Mouse (Mus musculus) heart, postnatal 0 days (tissue): Measurements from ENCODE around the gene Myo10. TPM values are rescaled to one million over a fixed set of nuclear protein-coding genes. Genes with fewer than 3 reads are reported as not detected.
A peak's percentile ranks its signal among the peaks of the same experiment; 100 is the strongest.

ENCODE experiments used
- ATAC-seq: fragments of 200-750 bp; cut with Nextera tagmentation; 2 replicates; pipeline ENCODE4 v1.8.0; 2017; ENCODE audit warnings: low read depth, moderate number of reproducible peaks, moderate library complexity; ENCODE audit not compliant: insufficient read depth
- DNase-seq: peaks from one replicate; pipeline ENCODE4 v3.0.0-alpha.2; 2016; ENCODE audit warnings: low spot score
- H3K27ac ChIP-seq: fragments of 300-500 bp; sonication (generic); 2 replicates; pipeline ENCODE4 v1.5.1; 2014; ENCODE audit warnings: low read depth, mild to moderate bottlenecking
- H3K27me3 ChIP-seq: fragments of 300-500 bp; sonication (generic); 2 replicates; pipeline ENCODE4 v1.6.1; 2014; ENCODE audit warnings: low read length, mixed read lengths; ENCODE audit not compliant: control insufficient read depth, insufficient read depth
- H3K36me3 ChIP-seq: fragments of 300-500 bp; sonication (generic); replicated peaks from 2 replicates; pipeline ENCODE4 v1.6.1; 2014; ENCODE audit warnings: low read length, mixed read lengths; ENCODE audit not compliant: control insufficient read depth, insufficient read depth
- H3K4me1 ChIP-seq: fragments of 300-500 bp; sonication (generic); 2 replicates; pipeline ENCODE4 v1.6.1; 2014; ENCODE audit warnings: antibody characterized with exemption; ENCODE audit not compliant: control insufficient read depth, insufficient read depth
- H3K4me2 ChIP-seq: fragments of 300-500 bp; sonication (generic); 2 replicates; pipeline ENCODE4 v1.6.1; 2014; ENCODE audit warnings: low read depth, mild to moderate bottlenecking, low read length, moderate library complexity
- H3K4me3 ChIP-seq: fragments of 300-500 bp; sonication (generic); 2 replicates; pipeline ENCODE4 v1.5.1; 2014; ENCODE audit warnings: low read depth, low read length
- H3K9ac ChIP-seq: fragments of 300-500 bp; sonication (generic); replicated peaks from 2 replicates; pipeline ENCODE4 v1.6.1; 2014; ENCODE audit warnings: low read depth, low read length, mixed read lengths
- H3K9me3 ChIP-seq: fragments of 300-500 bp; sonication (generic); replicated peaks from 2 replicates; pipeline ENCODE4 v1.6.1; 2016; ENCODE audit warnings: low read length; ENCODE audit not compliant: control insufficient read depth
- CTCF ChIP-seq: IDR thresholded peaks from 2 replicates; pipeline ENCODE4 v1.5.1; 2016; ENCODE audit warnings: antibody characterized with exemption, control low read depth, low read depth
- EP300 ChIP-seq: IDR thresholded peaks from 2 replicates; pipeline ENCODE4 v1.6.1; 2016; ENCODE audit warnings: antibody characterized with exemption, low read depth
- whole genome bisulfite sequencing: fragments of 180-500 bp; shearing (Covaris S2); extraction: QIAGEN DNeasy Blood & Tissue Kit; methylation state at CpG from one replicate; pipeline ENCODE4 v1.1.7; 2014; 5-methylcytosine and 5-hydroxymethylcytosine counted together
- polyA plus RNA-seq: library from polyadenylated mRNA; unstranded; fragments of >200 nt; fragmentation: Nextera tagmentation; extraction: Ambion mirVana; gene quantifications from 2 replicates; pipeline ENCODE4 v1.2.1, GENCODE M21; 2015
- total RNA-seq: library from RNA; depleted of rRNA; stranded (reverse); fragments of >200 nt; gene quantifications from 2 replicates; pipeline ENCODE4 v1.2.3, GENCODE M21; 2014; ENCODE audit warnings: low replicate concordance

The Myo10 gene
- total and polyA plus RNA-seq, 2 experiments from 2014 or later: 6.2 to 7.6 TPM

- peaks cover 5% of the 10 kb centered on the region; the same call in 1 of the 2 replicates for H3K4me1 ChIP-seq
- no peak overlapping the region for H3K27ac ChIP-seq
- 84% methylated on average over 15 of the region's 15 CpGs for WGBS
- H3K4me3 ChIP-seq: no peak overlapping the region
- no peaks in the 10 kb centered on the region for H3K27me3 ChIP-seq
- H3K9me3 ChIP-seq: no peaks in the 10 kb centered on the region
- DNase-seq (no peak), ATAC-seq (no peak)
- no peak overlapping the region for H3K9ac ChIP-seq
- H3K36me3 ChIP-seq: no peaks in the 10 kb centered on the region
- H3K4me2 ChIP-seq: no peak overlapping the region
- TF ChIP-seq EP300 (no peak), CTCF (peak; percentile 35)
Measured at GRCm38 (mm10) chr15:25690066-25690745, 67.9 kb downstream of the Myo10 start.

DNA sequence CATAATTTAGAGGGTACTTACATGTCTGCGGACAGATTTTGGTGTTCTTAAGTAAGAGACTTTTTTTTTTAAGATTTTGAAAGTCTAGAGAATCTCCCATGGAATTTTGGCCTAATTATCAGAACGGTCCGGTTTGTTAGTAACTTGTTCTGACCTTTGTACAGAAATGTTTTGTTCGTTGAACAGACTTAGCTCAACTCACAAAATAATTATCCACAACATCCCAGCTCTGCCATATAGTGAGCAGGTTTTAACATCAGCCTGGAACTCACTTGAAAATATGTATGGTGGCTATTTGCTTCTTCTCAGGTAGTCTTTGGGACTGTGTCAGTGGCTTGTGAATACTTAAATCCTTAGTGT is 68.4 kb downstream of the Myo10 start:
- DNase-seq: no peak

GRCm38 (mm10) chr15:25692254-25692950 is 70.1 kb downstream of the Myo10 start:
- Histone ChIP-seq H3K36me3 (no peaks in the 10 kb centered on the region), H3K4me1 (peaks cover 5% of the 10 kb centered on the region; the same call in 1 of the 2 replicates), H3K4me2 (no peak overlapping the region), H3K27me3 (no peaks in the 10 kb centered on the region), H3K9ac (no peak overlapping the region), H3K27ac (no peak overlapping the region), H3K9me3 (no peaks in the 10 kb centered on the region), H3K4me3 (no peak overlapping the region)
- ATAC-seq: no peak
- DNase-seq: no peak
- TF ChIP-seq CTCF: no peak
- no peak for TF ChIP-seq EP300
- WGBS: 62% methylated on average over 21 of the region's 21 CpGs

More for the DNA sequence above, 68.4 kb downstream of the Myo10 start:
- no peaks in the 10 kb centered on the region for H3K27me3 ChIP-seq
- H3K36me3 ChIP-seq: no peaks in the 10 kb centered on the region
- no peak overlapping the region for H3K9ac ChIP-seq
- H3K4me1 ChIP-seq: peaks cover 5% of the 10 kb centered on the region; the same call in 1 of the 2 replicates
- ATAC-seq: no peak
- no peak overlapping the region for H3K27ac ChIP-seq
- no peak overlapping the region for H3K4me2 ChIP-seq
- WGBS: 91% methylated on average over 4 of the region's 4 CpGs
- no peak overlapping the region for H3K4me3 ChIP-seq
- no peaks in the 10 kb centered on the region for H3K9me3 ChIP-seq
- TF ChIP-seq CTCF: no peak
- TF ChIP-seq EP300: no peak

DNA sequence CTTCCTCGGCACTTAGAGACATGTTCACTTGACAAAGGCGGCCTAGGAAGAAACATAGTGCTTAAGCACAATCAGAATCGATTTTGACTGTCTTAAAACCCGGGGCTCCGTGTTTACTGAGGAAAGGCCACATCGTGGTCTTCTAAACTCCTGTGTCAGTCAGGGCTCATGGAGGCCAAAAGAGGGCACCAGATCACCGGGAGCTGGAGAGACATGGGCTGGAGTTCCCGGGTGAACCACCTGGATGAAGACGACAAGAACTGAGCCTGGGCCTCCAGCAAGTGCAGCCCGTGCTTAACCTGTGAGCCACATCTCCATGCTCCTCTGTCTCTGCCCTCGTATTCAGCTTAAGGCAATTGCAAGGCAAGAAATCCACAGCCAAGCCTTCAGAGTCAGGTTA is 71.4 kb downstream of the Myo10 start:
- DNase-seq: no peak
- 77% methylated on average over 11 of the region's 11 CpGs for WGBS
- Histone ChIP-seq H3K27ac (no peak overlapping the region), H3K36me3 (no peaks in the 10 kb centered on the region), H3K9me3 (no peaks in the 10 kb centered on the region), H3K9ac (no peak overlapping the region), H3K4me1 (peaks cover 5% of the 10 kb centered on the region; the same call in 1 of the 2 replicates), H3K27me3 (no peaks in the 10 kb centered on the region), H3K4me3 (no peak overlapping the region), H3K4me2 (no peak overlapping the region)
- TF ChIP-seq CTCF (no peak; the same call in 1 of the 2 replicates), EP300 (no peak)
- ATAC-seq: no peak

DNA sequence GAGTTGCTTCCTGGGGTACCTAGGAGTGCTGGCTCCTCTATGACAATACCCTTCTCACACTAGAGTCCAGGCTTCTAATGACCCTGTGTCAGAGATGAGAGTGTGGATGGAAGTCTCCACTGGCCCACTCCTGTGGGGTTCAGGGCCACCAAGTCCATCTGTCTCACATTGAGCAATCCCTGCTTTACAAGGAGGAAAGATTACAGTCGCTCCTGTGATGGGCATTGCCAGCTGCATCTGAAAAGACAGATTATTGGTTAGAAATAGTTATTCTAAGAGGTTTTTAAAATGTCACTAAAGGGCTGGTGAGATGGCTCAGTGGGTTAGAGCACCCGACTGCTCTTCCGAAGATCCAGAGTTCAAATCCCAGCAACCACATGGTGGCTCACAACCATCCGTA is 72.4 kb downstream of the Myo10 start:
- Histone ChIP-seq H3K4me2 (no peak overlapping the region), H3K27me3 (no peaks in the 10 kb centered on the region), H3K4me1 (peaks cover 5% of the 10 kb centered on the region), H3K9me3 (no peaks in the 10 kb centered on the region), H3K27ac (no peak overlapping the region), H3K4me3 (no peak overlapping the region), H3K9ac (no peak overlapping the region), H3K36me3 (no peaks in the 10 kb centered on the region)
- ATAC-seq: no peak
- no peak for DNase-seq
- TF ChIP-seq CTCF: no peak
- TF ChIP-seq EP300: no peak
- WGBS: 90% methylated on average over 3 of the region's 4 CpGs
